Mouse (Mus musculus) hindlimb bud, embryonic 11.5 days (tissue): Measurements from ENCODE around the gene Hdlbp.
"Not testable (repeated sequence)": the region's sequence is repeated elsewhere in the genome, so short reads cannot be mapped to it uniquely, and the experiment has no call there.

Experiments
- DNase-seq: peaks from one replicate; pipeline ENCODE4 v3.0.0-alpha.2; 2012; ENCODE audit warnings: low read depth, low spot score; ENCODE audit errors: extremely low spot score

Gene Hdlbp

GRCm38 (mm10) chr1:93478586-93479475, at the start of gene Hdlbp:
Gene Hdlbp, minus strand, starts transcription at chr1:93478815.
- DNase-seq = peak; percentile 93

GRCm38 (mm10) chr1:93522325-93522724, 43.7 kb upstream of the Hdlbp start:
- DNase-seq = no peak

- no peak for DNase-seq
These were observed 42.9 kb upstream of the Hdlbp start for GRCm38 (mm10) chr1:93521491-93521890.

GRCm38 (mm10) chr1:93513221-93513620, 34.6 kb upstream of the Hdlbp start:
- DNase-seq = no peak

GRCm38 (mm10) chr1:93512351-93512690, 33.7 kb upstream of the Hdlbp start:
- no peak for DNase-seq

GRCm38 (mm10) chr1:93511585-93512350, 33.2 kb upstream of the Hdlbp start, which contains the start of gene Farp2:
Gene Farp2, plus strand, starts transcription at chr1:93512079.
- DNase-seq = peak; percentile 69

GRCm38 (mm10) chr1:93508576-93508975, 30.0 kb upstream of the Hdlbp start:
- DNase-seq = not testable (repeated sequence)

- DNase-seq = peak; percentile 31
These were observed 28.5 kb upstream of the Hdlbp start for GRCm38 (mm10) chr1:93506944-93507676.

- no peak for DNase-seq
These were observed 16.7 kb upstream of the Hdlbp start for GRCm38 (mm10) chr1:93495312-93495711.

GRCm38 (mm10) chr1:93486302-93486701, 7.7 kb upstream of the Hdlbp start:
- DNase-seq = not testable (repeated sequence)

- peak; percentile 5 for DNase-seq
These were observed 965 bp upstream of the Hdlbp start for GRCm38 (mm10) chr1:93479476-93480083.

GRCm38 (mm10) chr1:93477758-93478585, 643 bp downstream of the Hdlbp start:
- peak; percentile 78 for DNase-seq

GRCm38 (mm10) chr1:93475694-93476093, 2.9 kb downstream of the Hdlbp start:
- no peak for DNase-seq

- no peak for DNase-seq
These were observed 10.0 kb downstream of the Hdlbp start for GRCm38 (mm10) chr1:93468626-93469025.

GRCm38 (mm10) chr1:93465746-93466145, 12.9 kb downstream of the Hdlbp start:
- DNase-seq = no peak

- DNase-seq = no peak
These were observed 13.5 kb downstream of the Hdlbp start for GRCm38 (mm10) chr1:93465066-93465465.

- no peak for DNase-seq
These were observed 19.5 kb downstream of the Hdlbp start for GRCm38 (mm10) chr1:93459101-93459500.

- DNase-seq = no peak
These were observed 20.3 kb downstream of the Hdlbp start for GRCm38 (mm10) chr1:93458357-93458756.

GRCm38 (mm10) chr1:93453721-93454255, 24.8 kb downstream of the Hdlbp start:
- no peak for DNase-seq

GRCm38 (mm10) chr1:93450118-93450517, 28.5 kb downstream of the Hdlbp start:
- DNase-seq = not testable (repeated sequence)
